Mouse (Mus musculus): ENCODE measurements around the gene Hoxa10. TPM values are rescaled to one million over a fixed set of nuclear protein-coding genes. Genes with fewer than 3 reads are reported as not detected.

Hoxa10 gene
- polyA plus RNA-seq, 1 experiment from 2014 or later, result 0.14 TPM

- no peak overlapping the region for H3K4me3 ChIP-seq (replicated peaks)
- DNase-seq, result no peak
- H3K4me1 ChIP-seq (replicated peaks), result peaks cover 8% of the 10 kb centered on the region
- peaks cover 100% of the 10 kb centered on the region for H3K27me3 ChIP-seq
- no peak overlapping the region for H3K9ac ChIP-seq
- WGBS (ENCODE audit: insufficient replicate concordance), result 55% methylated on average over 1 of the region's 1 CpGs
- H3K4me2 ChIP-seq, result peak overlapping the region; percentile 23; the same call in 1 of the 2 replicates
- H3K9me3 ChIP-seq (replicated peaks), result no peaks in the 10 kb centered on the region
- H3K27ac ChIP-seq, result no peak overlapping the region
- ATAC-seq (ENCODE audit: low read depth), result no peak
- H3K36me3 ChIP-seq, result no peaks in the 10 kb centered on the region
Observed at GRCm38 (mm10) chr6:52182793-52183192, 57.9 kb downstream of the Hoxa10 start.

- Histone ChIP-seq H3K9ac (no peak overlapping the region), H3K27me3 (peaks cover 100% of the 10 kb centered on the region), H3K4me3 (replicated peaks) (no peak overlapping the region), H3K4me2 (no peak overlapping the region), H3K9me3 (replicated peaks) (no peaks in the 10 kb centered on the region), H3K27ac (no peak overlapping the region), H3K4me1 (replicated peaks) (peaks cover 8% of the 10 kb centered on the region), H3K36me3 (no peaks in the 10 kb centered on the region)
- DNase-seq, result no peak
- WGBS (ENCODE audit: insufficient replicate concordance), result 28% methylated on average over 2 of the region's 2 CpGs
- no peak for ATAC-seq (ENCODE audit: low read depth)
Observed at GRCm38 (mm10) chr6:52182030-52182429, 58.6 kb downstream of the Hoxa10 start.

MicroRNA genes within 50 kb of the gene (microRNA counts, 519-probe panel; counts per million panel counts)
- 114 counts per million for microRNA mmu-miR-196b

Small RNA genes lying within 50 kb of the gene (microRNA-seq; reads per million reads assigned to microRNA genes)
- gene Mir196b, result 1,177 reads per million, percentile 77 among the genes with 10 or more reads in this experiment

Other genes with a start within 250 kb of the Hoxa10 start
- gene Skap2, start 228.3 kb downstream of the Hoxa10 start, polyA plus RNA-seq (2015; fragmentation: Nextera tagmentation; extraction: Ambion mirVana), result 22.4 TPM in 2 replicates
- 0.52 and 0.66 TPM in 2 replicates for gene Hoxa1, start 82.5 kb downstream of the Hoxa10 start, polyA plus RNA-seq (2015; fragmentation: Nextera tagmentation; extraction: Ambion mirVana)
- gene Hoxa2, start 76.0 kb downstream of the Hoxa10 start, polyA plus RNA-seq (2015; fragmentation: Nextera tagmentation; extraction: Ambion mirVana), result 0.63 and 0.82 TPM in 2 replicates
- gene 5730596B20Rik, start 63.4 kb downstream of the Hoxa10 start, polyA plus RNA-seq (2015; fragmentation: Nextera tagmentation; extraction: Ambion mirVana), result 0.02 and 0.06 TPM in 2 replicates
- 0.17 and 0.30 TPM in 2 replicates for gene Hoxa4, start 49.1 kb downstream of the Hoxa10 start, polyA plus RNA-seq (2015; fragmentation: Nextera tagmentation; extraction: Ambion mirVana)
- gene Hoxa5, start 36.3 kb downstream of the Hoxa10 start, polyA plus RNA-seq (2015; fragmentation: Nextera tagmentation; extraction: Ambion mirVana), result 0.83 and 1.2 TPM in 2 replicates
- gene Hoxa6, start 32.1 kb downstream of the Hoxa10 start, polyA plus RNA-seq (2015; fragmentation: Nextera tagmentation; extraction: Ambion mirVana), result not detected in 2 replicates
- gene Hoxa3, start 27.5 kb downstream of the Hoxa10 start, polyA plus RNA-seq (2015; fragmentation: Nextera tagmentation; extraction: Ambion mirVana), result 0.24 and 0.43 TPM in 2 replicates
- not detected in 2 replicates for gene Gm28308, start 27.5 kb downstream of the Hoxa10 start, polyA plus RNA-seq (2015; fragmentation: Nextera tagmentation; extraction: Ambion mirVana)
- 0.52 and 0.59 TPM in 2 replicates for gene Hoxa7, start 19.0 kb downstream of the Hoxa10 start, polyA plus RNA-seq (2015; fragmentation: Nextera tagmentation; extraction: Ambion mirVana)
- 0.44 and 0.89 TPM in 2 replicates for gene Hoxa9, start 9.8 kb downstream of the Hoxa10 start, polyA plus RNA-seq (2015; fragmentation: Nextera tagmentation; extraction: Ambion mirVana)
- gene Hoxa11, start 5.0 kb upstream of the Hoxa10 start, polyA plus RNA-seq (2015; fragmentation: Nextera tagmentation; extraction: Ambion mirVana), result not detected in 2 replicates
- not detected in 2 replicates for gene Hoxa13, start 20.0 kb upstream of the Hoxa10 start, polyA plus RNA-seq (2015; fragmentation: Nextera tagmentation; extraction: Ambion mirVana)
- gene Evx1, start 72.6 kb upstream of the Hoxa10 start, polyA plus RNA-seq (2015; fragmentation: Nextera tagmentation; extraction: Ambion mirVana), result not detected in 2 replicates

All from liver, embryonic 13.5 days (tissue).